Mouse (Mus musculus): Measurements from ENCODE around the gene Herc4.

DNA sequence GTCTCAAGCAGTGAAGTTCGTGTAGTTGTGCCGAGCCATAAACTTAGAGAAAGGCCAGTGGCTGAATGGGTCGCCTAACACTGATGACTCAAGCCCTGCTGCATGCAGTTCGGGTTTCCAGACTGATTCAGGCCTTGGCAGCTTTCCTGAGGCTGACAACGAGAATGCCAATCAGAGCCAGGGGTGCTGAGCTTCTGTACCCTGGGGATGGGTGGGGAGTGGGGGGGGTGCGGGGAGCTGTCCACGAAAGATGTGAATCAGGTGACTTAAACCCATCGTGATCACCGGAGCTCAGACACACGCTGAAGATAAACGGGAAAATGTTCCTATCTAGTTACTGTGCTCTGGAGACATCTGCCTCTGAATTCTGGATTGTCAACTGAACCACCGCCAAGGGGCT lies 19.3 kb upstream of the Herc4 start:
- TF ChIP-seq CTCF (IDR thresholded peaks at IDR 0.05; ENCODE audit: control insufficient read depth, insufficient read depth, insufficient replicate concordance, low read depth, low read length) (no peak), POLR2A (IDR thresholded peaks at IDR 0.05; ENCODE audit: control insufficient read depth, low read depth, low read length) (no peak)
